Mouse (Mus musculus) ES-E14 (cell line): ENCODE data around the gene Arglu1. TPM values are rescaled to one million over a fixed set of nuclear protein-coding genes. Genes with fewer than 3 reads are reported as not detected.

ENCODE experiments used
- DNase-seq: peaks from one replicate; pipeline ENCODE4 v3.0.0-alpha.2; 2013; ENCODE audit warnings: low read depth, low spot score
- H3K27ac ChIP-seq: 2 replicates; pipeline ENCODE4 v1.5.1; 2012; ENCODE audit warnings: low read depth, mild to moderate bottlenecking, low read length, moderate library complexity, mixed read lengths; ENCODE audit not compliant: poor library complexity, insufficient read depth, severe bottlenecking
- H3K36me3 ChIP-seq: 2 replicates; pipeline ENCODE4 v1.6.1; 2012; ENCODE audit warnings: mild to moderate bottlenecking, low read length, moderate library complexity, mixed read lengths; ENCODE audit not compliant: control insufficient read depth, poor library complexity, insufficient read depth, severe bottlenecking
- H3K4me1 ChIP-seq, 2 experiments: fragments of 150-350 bp in 1 of 2; sonication (generic) in 1 of 2; 2 replicates each; pipeline ENCODE4 v1.6.1; 2012; ENCODE audit warnings: low read length in 2 of 2, mild to moderate bottlenecking in 1 of 2, mixed read lengths in 1 of 2; ENCODE audit not compliant: control insufficient read depth in 2 of 2, insufficient read depth in 2 of 2, poor library complexity in 1 of 2
- H3K4me3 ChIP-seq, 2 experiments: fragments of 150-350 bp in 1 of 2; sonication (generic) in 1 of 2; 2 replicates each; pipeline ENCODE4 v1.5.1; 2012; ENCODE audit warnings: low read length in 2 of 2, low read depth in 1 of 2, mild to moderate bottlenecking in 1 of 2, mixed read lengths in 1 of 2; ENCODE audit not compliant: insufficient read depth in 1 of 2, poor library complexity in 1 of 2, severe bottlenecking in 1 of 2
- H3K9ac ChIP-seq: 2 replicates; pipeline ENCODE4 v1.6.1; 2012; ENCODE audit warnings: low read depth, mild to moderate bottlenecking, low read length, mixed read lengths; ENCODE audit not compliant: poor library complexity, insufficient read depth, severe bottlenecking
- H3K9me3 ChIP-seq: fragments of 150-350 bp; sonication (generic); 2 replicates; pipeline ENCODE4 v1.6.1; 2012; ENCODE audit warnings: low read depth, mild to moderate bottlenecking, low read length; ENCODE audit not compliant: control insufficient read depth, insufficient read depth
- CHD2 ChIP-seq: IDR thresholded peaks from 2 replicates; pipeline ENCODE4 v1.6.1; 2014; ENCODE audit warnings: mild to moderate bottlenecking, low read depth, low read length, inconsistent platforms
- HCFC1 ChIP-seq: IDR thresholded peaks from 2 replicates; pipeline ENCODE4 v1.6.1; 2012; ENCODE audit warnings: low read length, inconsistent platforms, borderline replicate concordance; ENCODE audit not compliant: insufficient read depth
- MAFK ChIP-seq: IDR thresholded peaks from 2 replicates; pipeline ENCODE4 v1.6.1; 2014; ENCODE audit warnings: mild to moderate bottlenecking, low read depth, low read length, inconsistent platforms; ENCODE audit not compliant: insufficient read depth
- ZC3H11A ChIP-seq: IDR thresholded peaks from 2 replicates; pipeline ENCODE4 v1.6.1; 2012; ENCODE audit warnings: low read depth, mild to moderate bottlenecking, inconsistent platforms, low read length, borderline replicate concordance
- ZNF384 ChIP-seq: IDR thresholded peaks from 2 replicates; pipeline ENCODE4 v1.6.1; 2012; ENCODE audit warnings: low read depth, low read length, inconsistent platforms
- in situ Hi-C, 2 experiments: fragments of 600-800 bp; cut with MboI; formaldehyde crosslinking; loops; one replicate each; pipeline ENCODE4 v1.15.1; 2025; ENCODE audit warnings: low sequenced_read_pairs in 2 of 2, inconsistent platforms in 1 of 2; ENCODE audit not compliant: unreplicated experiment in 2 of 2
- total RNA-seq: library from RNA; depleted of rRNA; stranded (reverse); fragments of 300-350 nt; gene quantifications from 2 replicates; pipeline ENCODE4 v1.2.3, GENCODE M21; 2012

The Arglu1 gene
- total RNA-seq, 1 experiment, result 75.9 TPM

- in situ Hi-C loops, result no loop called here
- DNase-seq, result no peak
- TF ChIP-seq ZC3H11A, result no peak
- no peak for TF ChIP-seq HCFC1
- no peak for TF ChIP-seq MAFK
- TF ChIP-seq CHD2, result no peak
- TF ChIP-seq ZNF384, result no peak
- Histone ChIP-seq H3K27ac (no peak overlapping the region), H3K9me3 (no peaks in the 10 kb centered on the region), H3K36me3 (peaks cover 2% of the 10 kb centered on the region; the same call in 1 of the 2 replicates), H3K4me1 (peaks cover 5 to 15% of the 10 kb centered on the region in 2 experiments; a peak in 3 of 4 replicates), H3K9ac (no peak overlapping the region), H3K4me3 (no peak overlapping the region)
These were observed 50.6 kb downstream of the Arglu1 start for GRCm38 (mm10) chr8:8639569-8640263.

DNA sequence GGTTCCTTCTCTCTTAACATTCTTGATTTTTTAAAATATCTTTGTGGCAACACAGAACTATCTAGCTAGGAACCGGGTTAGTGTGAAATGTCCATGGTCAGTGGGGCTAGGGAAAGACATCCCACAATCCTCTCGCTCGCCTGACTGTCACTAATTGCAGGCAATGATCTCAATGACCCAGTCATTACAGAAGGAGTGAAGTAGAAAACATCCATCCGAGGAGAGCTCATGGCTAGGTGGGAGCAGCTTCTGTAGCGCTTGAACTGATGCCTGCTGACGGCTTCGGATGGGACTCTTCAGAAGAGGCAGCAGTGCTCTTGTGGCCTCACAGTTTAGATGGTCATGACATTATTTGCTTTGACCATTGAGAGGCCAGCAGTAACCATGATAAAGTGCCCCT is 58.9 kb downstream of the Arglu1 start:
- Histone ChIP-seq H3K4me1 (no peaks in the 10 kb centered on the region), H3K9me3 (no peaks in the 10 kb centered on the region), H3K36me3 (peaks cover 2% of the 10 kb centered on the region; the same call in 1 of the 2 replicates), H3K27ac (no peak overlapping the region), H3K4me3 (no peak overlapping the region), H3K9ac (no peak overlapping the region)
- no peak for DNase-seq
- in situ Hi-C loops, result no loop called here
- TF ChIP-seq MAFK, result no peak
- TF ChIP-seq HCFC1, result no peak
- TF ChIP-seq ZC3H11A, result no peak
- no peak for TF ChIP-seq CHD2
- no peak for TF ChIP-seq ZNF384

- in situ Hi-C loops, result no loop called here
- peaks cover 3% of the 10 kb centered on the region; the same call in 1 of the 2 replicates for H3K36me3 ChIP-seq
- H3K27ac ChIP-seq, result no peak overlapping the region
These were observed 66.3 kb downstream of the Arglu1 start for GRCm38 (mm10) chr8:8624017-8624416.

DNA sequence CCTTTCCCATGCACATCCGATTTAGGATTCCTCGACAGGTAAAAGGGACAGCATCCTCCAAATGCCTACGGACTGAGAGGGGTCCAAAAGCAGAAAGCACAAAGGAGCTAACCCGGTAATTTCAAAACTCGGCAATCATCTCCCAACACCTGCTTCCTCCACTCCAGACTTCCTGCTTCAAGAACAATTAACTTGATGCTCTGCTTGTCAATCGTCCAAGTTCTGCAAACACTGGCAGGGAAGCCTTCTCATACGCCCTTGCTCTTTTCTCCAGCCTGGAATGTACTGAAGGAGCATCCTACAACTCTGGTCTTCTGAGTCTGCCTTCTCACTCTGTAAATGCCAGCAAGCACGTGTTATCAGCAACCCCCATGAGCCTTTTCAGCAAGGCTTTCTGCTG is 66.8 kb downstream of the Arglu1 start:
- Histone ChIP-seq H3K4me1 (peaks cover 2 to 17% of the 10 kb centered on the region in 2 experiments; a peak in 2 of 4 replicates), H3K27ac (no peak overlapping the region), H3K4me3 (no peak overlapping the region), H3K9ac (no peak overlapping the region), H3K9me3 (no peaks in the 10 kb centered on the region), H3K36me3 (peaks cover 3% of the 10 kb centered on the region; the same call in 1 of the 2 replicates)
- no peak for TF ChIP-seq ZC3H11A
- TF ChIP-seq MAFK, result no peak
- no peak for TF ChIP-seq CHD2
- TF ChIP-seq ZNF384, result no peak
- TF ChIP-seq HCFC1, result no peak
- DNase-seq, result no peak
- in situ Hi-C loops, result no loop called here

More at GRCm38 (mm10) chr8:8624017-8624416, 66.3 kb downstream of the Arglu1 start:
- TF ChIP-seq MAFK (no peak), HCFC1 (no peak), ZNF384 (no peak), CHD2 (no peak)
- Histone ChIP-seq H3K4me1 (peaks cover 2 to 17% of the 10 kb centered on the region in 2 experiments; a peak in 2 of 4 replicates), H3K4me3 (no peak overlapping the region), H3K9ac (no peak overlapping the region), H3K9me3 (no peaks in the 10 kb centered on the region)
- DNase-seq, result no peak
